Mouse (Mus musculus): ENCODE measurements around the gene Rnh1. TPM values are rescaled to one million over a fixed set of nuclear protein-coding genes. Genes with fewer than 3 reads are reported as not detected.

Gene Rnh1
- 100 to 1,000 TPM; 265 to 371 TPM for total RNA-seq (2021)
- long read RNA-seq, experiment 1, transcript Rnh1-204 (10 exons, 1,658 nt): minor isoform, 18 of 756 reads
- long read RNA-seq, experiment 1, transcript Rnh1-202 (10 exons, 1,656 nt): minor isoform, 245 of 756 reads
- long read RNA-seq, experiment 1, transcript Rnh1-201 (10 exons, 2,091 nt): major isoform, 370 of 756 reads
- long read RNA-seq, experiment 1, partial matches to known transcripts: 112 of 756 reads
- long read RNA-seq, experiment 1, other reads (novel, unspliced or antisense): 11 of 756 reads
- long read RNA-seq, experiment 2, transcript Rnh1-204 (10 exons, 1,658 nt): minor isoform, 8 of 150 reads
- long read RNA-seq, experiment 2, transcript Rnh1-201 (10 exons, 2,091 nt): major isoform, 68 of 150 reads
- long read RNA-seq, experiment 2, transcript Rnh1-202 (10 exons, 1,656 nt): minor isoform, 44 of 150 reads
- long read RNA-seq, experiment 2, partial matches to known transcripts: 28 of 150 reads
- long read RNA-seq, experiment 2, other reads (novel, unspliced or antisense): 2 of 150 reads

- peak; percentile 93 to 95 for DNase-seq
Measured at GRCm38 (mm10) chr7:141172116-141173006, at the start of gene Rnh1. Gene Rnh1 (minus strand): TSS chr7:141172857.

- no peak for DNase-seq
Measured at GRCm38 (mm10) chr7:141222126-141222467, 49.4 kb upstream of the Rnh1 start.

- DNase-seq: peak; percentile 98 to 99
Measured at GRCm38 (mm10) chr7:141221249-141222125, 48.8 kb upstream of the Rnh1 start.

GRCm38 (mm10) chr7:141220377-141220776, 47.7 kb upstream of the Rnh1 start:
- DNase-seq: no peak

GRCm38 (mm10) chr7:141219558-141220099, 47.0 kb upstream of the Rnh1 start:
- DNase-seq: no peak

- DNase-seq: no peak
Measured at GRCm38 (mm10) chr7:141218557-141219133, 46.0 kb upstream of the Rnh1 start.

- DNase-seq: no peak
Measured at GRCm38 (mm10) chr7:141218141-141218540, 45.5 kb upstream of the Rnh1 start.

- no peak for DNase-seq
Measured at GRCm38 (mm10) chr7:141217343-141218013, 44.8 kb upstream of the Rnh1 start.

GRCm38 (mm10) chr7:141216894-141217293, 44.2 kb upstream of the Rnh1 start:
- DNase-seq: no peak

GRCm38 (mm10) chr7:141215880-141216733, 43.5 kb upstream of the Rnh1 start:
- peak; percentile 42 to 66 for DNase-seq

GRCm38 (mm10) chr7:141215101-141215879, 42.6 kb upstream of the Rnh1 start, which contains the start of gene Rassf7:
Gene Rassf7 (plus strand): TSS chr7:141215860.
- DNase-seq: peak; percentile 93 to 95

- DNase-seq: no peak
Measured at GRCm38 (mm10) chr7:141214310-141214709, 41.7 kb upstream of the Rnh1 start.

GRCm38 (mm10) chr7:141213605-141214235, 41.1 kb upstream of the Rnh1 start, which contains the start of gene Lmntd2:
Gene Lmntd2 (minus strand): TSS chr7:141214080.
- DNase-seq: no peak

GRCm38 (mm10) chr7:141213133-141213532, 40.5 kb upstream of the Rnh1 start:
- DNase-seq: no peak

- no peak for DNase-seq
Measured at GRCm38 (mm10) chr7:141210606-141211131, 38.0 kb upstream of the Rnh1 start.

GRCm38 (mm10) chr7:141210137-141210536, 37.5 kb upstream of the Rnh1 start:
- no peak for DNase-seq

- DNase-seq: no peak
Measured at GRCm38 (mm10) chr7:141209526-141209925, 36.9 kb upstream of the Rnh1 start.

Measured in adrenal gland, postnatal 36 days (tissue).